Mouse (Mus musculus): ENCODE measurements at regions not wholly inside any gene's neighbourhood (a gene's known extent, or its start where the extent isn't known, plus 50 kb on each side); places are given as distances from the start of the nearest gene placed in this dataset.

GRCm38 (mm10) chr3:111817288-111817687 is 1441.3 kb downstream of the Amy2a5 start:
- no peak for DNase-seq (ENCODE audit: low spot score)

- no peak for DNase-seq (ENCODE audit: low spot score)
Measured at GRCm38 (mm10) chr3:111815798-111816197, 1442.8 kb downstream of the Amy2a5 start.

GRCm38 (mm10) chr3:111787847-111788246 is 1470.8 kb downstream of the Amy2a5 start:
- peak; percentile 22 for DNase-seq (ENCODE audit: low spot score)
